Mouse (Mus musculus) MEL (cell line): ENCODE data around the gene Runx3. TPM values are rescaled to one million over a fixed set of nuclear protein-coding genes. Genes with fewer than 3 reads are reported as not detected.

Source experiments
- DNase-seq: peaks from one replicate; pipeline ENCODE4 v3.0.0; 2011; ENCODE audit warnings: low read depth, low spot score
- H3K27ac ChIP-seq: 2 replicates; pipeline ENCODE4 v1.5.1; 2012; ENCODE audit warnings: low read depth, mild to moderate bottlenecking, control low read depth, low read length, moderate library complexity; ENCODE audit not compliant: control insufficient read depth
- H3K27me3 ChIP-seq, 2 experiments: fragments of 150-350 bp in 1 of 2; sonication (generic) in 1 of 2; 2 replicates each; pipeline ENCODE4 v1.6.1; 2012; ENCODE audit warnings: low read length in 2 of 2, mild to moderate bottlenecking in 2 of 2, improper control_type of control experiment in 1 of 2, moderate library complexity in 1 of 2; ENCODE audit not compliant: insufficient read depth in 2 of 2, control insufficient read depth in 1 of 2
- H3K36me3 ChIP-seq, 2 experiments: 2 replicates each; pipeline ENCODE4 v1.6.1; 2012 to 2014; ENCODE audit warnings: low read length in 2 of 2, improper control_type of control experiment in 1 of 2, inconsistent platforms in 1 of 2, mild to moderate bottlenecking in 1 of 2; ENCODE audit not compliant: insufficient read depth in 2 of 2, control insufficient read depth in 1 of 2
- H3K4me1 ChIP-seq, 2 experiments: fragments of 150-350 bp in 1 of 2; sonication (generic) in 1 of 2; 2 replicates each; pipeline ENCODE4 v1.6.1; 2012; ENCODE audit warnings: low read length in 2 of 2, improper control_type of control experiment in 1 of 2, mild to moderate bottlenecking in 1 of 2; ENCODE audit not compliant: insufficient read depth in 2 of 2, control insufficient read depth in 1 of 2
- H3K4me3 ChIP-seq, 2 experiments: fragments of 150-350 bp in 1 of 2; sonication (generic) in 1 of 2; 2 replicates each; pipeline ENCODE4 v1.5.1; 2012; ENCODE audit warnings: low read depth in 2 of 2, low read length in 2 of 2, mild to moderate bottlenecking in 2 of 2, moderate library complexity in 2 of 2, control low read depth in 1 of 2, improper control_type of control experiment in 1 of 2; ENCODE audit not compliant: control insufficient read depth in 1 of 2, insufficient read depth in 1 of 2
- H3K79me2 ChIP-seq: 2 replicates; pipeline ENCODE4 v1.6.1; 2012; ENCODE audit warnings: mild to moderate bottlenecking, low read length, moderate library complexity; ENCODE audit not compliant: control insufficient read depth, poor library complexity, insufficient read depth
- H3K9ac ChIP-seq: 2 replicates; pipeline ENCODE4 v1.6.1; 2012; ENCODE audit warnings: low read depth, mild to moderate bottlenecking, control low read depth, low read length, moderate library complexity; ENCODE audit not compliant: control insufficient read depth, poor library complexity, severe bottlenecking
- H3K9me3 ChIP-seq: fragments of 150-350 bp; sonication (generic); replicated peaks from 2 replicates; pipeline ENCODE4 v1.6.1; 2012; ENCODE audit warnings: mild to moderate bottlenecking, low read length, improper control_type of control experiment, moderate library complexity; ENCODE audit not compliant: insufficient read depth
- ELF1 ChIP-seq: IDR thresholded peaks from 2 replicates; pipeline ENCODE4 v1.6.1; 2014; ENCODE audit warnings: low read depth, mild to moderate bottlenecking, inconsistent platforms, low read length, improper control_type of control experiment, moderate library complexity
- KAT2A ChIP-seq: conservative IDR thresholded peaks from 2 replicates; pipeline ENCODE4 v1.6.1; 2012; ENCODE audit warnings: low read depth, low read length, improper control_type of control experiment, inconsistent platforms
- MAX ChIP-seq: IDR thresholded peaks from 2 replicates; pipeline ENCODE4 v1.6.1; 2011; ENCODE audit warnings: low read length, improper control_type of control experiment
- MAZ ChIP-seq: IDR thresholded peaks from 2 replicates; pipeline ENCODE4 v1.6.1; 2012; ENCODE audit warnings: low read depth, mild to moderate bottlenecking, inconsistent platforms, low read length, improper control_type of control experiment
- NELFE ChIP-seq: IDR thresholded peaks from 2 replicates; pipeline ENCODE4 v1.6.1; 2011; ENCODE audit warnings: low read depth, low read length, improper control_type of control experiment
- POLR2AphosphoS5 ChIP-seq: IDR thresholded peaks from 2 replicates; pipeline ENCODE4 v1.6.1; 2012; ENCODE audit warnings: low read depth, borderline replicate concordance, mild to moderate bottlenecking, inconsistent platforms, low read length, moderate library complexity, mixed read lengths
- SIN3A ChIP-seq: IDR thresholded peaks from 2 replicates; pipeline ENCODE4 v1.6.1; 2012; ENCODE audit warnings: low read length, improper control_type of control experiment, inconsistent platforms
- TAL1 ChIP-seq: IDR thresholded peaks from 2 replicates; pipeline ENCODE4 v1.6.1; 2012; ENCODE audit warnings: mild to moderate bottlenecking, inconsistent platforms, low read length, moderate library complexity, mixed read lengths
- USF1 ChIP-seq: IDR thresholded peaks from 2 replicates; pipeline ENCODE4 v1.6.1; 2014; ENCODE audit warnings: low read depth, mild to moderate bottlenecking, inconsistent platforms, low read length, improper control_type of control experiment, moderate library complexity
- USF2 ChIP-seq, 2 experiments: IDR thresholded peaks; 2 replicates each; pipeline ENCODE4 v1.6.1; 2011 to 2012; ENCODE audit warnings: improper control_type of control experiment in 2 of 2, low read length in 2 of 2, borderline replicate concordance in 1 of 2, inconsistent platforms in 1 of 2, low read depth in 1 of 2, mild to moderate bottlenecking in 1 of 2; ENCODE audit not compliant: insufficient read depth in 1 of 2
- polyA plus RNA-seq, 2 experiments: library from polyadenylated mRNA; stranded (reverse) in 1 of 2; unstranded in 1 of 2; fragments of >175 nt in 1 of 2; fragments of >200 nt in 1 of 2; gene quantifications; 2 replicates each; pipeline versions ENCODE4 v1.2.1 to v1.2.4; 2012; ENCODE audit warnings: low replicate concordance in 2 of 2, low read depth in 1 of 2; ENCODE audit not compliant: insufficient read length in 2 of 2, insufficient read depth in 1 of 2, missing spikeins in 1 of 2
- total RNA-seq: library from RNA; depleted of rRNA; stranded (reverse); fragments of 300-350 nt; gene quantifications from 2 replicates; pipeline ENCODE4 v1.2.3, GENCODE M21; 2012

Gene Runx3
- total and polyA plus RNA-seq, 3 experiments: 4.3 to 29.2 TPM; not detected in 1

- TF ChIP-seq NELFE: no peak
- no peak for TF ChIP-seq TAL1
- no peak for TF ChIP-seq SIN3A
- no peaks in the 10 kb centered on the region for H3K27me3 ChIP-seq
- H3K27ac ChIP-seq: no peak overlapping the region
- H3K36me3 ChIP-seq: peaks cover 5 to 7% of the 10 kb centered on the region in 2 experiments
- H3K4me3 ChIP-seq: no peak overlapping the region
- peaks cover 0 to 5% of the 10 kb centered on the region in 2 experiments; a peak in 1 of 4 replicates for H3K4me1 ChIP-seq
- peaks cover 1% of the 10 kb centered on the region; the same call in 1 of the 2 replicates for H3K79me2 ChIP-seq
- H3K9me3 ChIP-seq: no peaks in the 10 kb centered on the region
- no peak overlapping the region for H3K9ac ChIP-seq
- DNase-seq: no peak
Measured at GRCm38 (mm10) chr4:135191185-135191584, 70.7 kb downstream of the Runx3 start.

- H3K9me3 ChIP-seq: no peaks in the 10 kb centered on the region
- peaks cover 0 to 5% of the 10 kb centered on the region in 2 experiments; a peak in 1 of 4 replicates for H3K4me1 ChIP-seq
- peaks cover 5 to 7% of the 10 kb centered on the region in 2 experiments for H3K36me3 ChIP-seq
- no peaks in the 10 kb centered on the region for H3K27me3 ChIP-seq
- DNase-seq: no peak
- H3K9ac ChIP-seq: no peak overlapping the region
- no peak overlapping the region for H3K4me3 ChIP-seq
- peaks cover 1% of the 10 kb centered on the region; the same call in 1 of the 2 replicates for H3K79me2 ChIP-seq
- H3K27ac ChIP-seq: no peak overlapping the region
- TF ChIP-seq KAT2A: no peak
Measured at GRCm38 (mm10) chr4:135191604-135192003, 71.2 kb downstream of the Runx3 start.

- Histone ChIP-seq H3K36me3 (peaks cover 5% of the 10 kb centered on the region in 2 experiments), H3K9me3 (no peaks in the 10 kb centered on the region), H3K9ac (no peak overlapping the region), H3K4me3 (no peak overlapping the region), H3K27me3 (no peaks in the 10 kb centered on the region), H3K27ac (no peak overlapping the region), H3K4me1 (peaks cover 0 to 5% of the 10 kb centered on the region in 2 experiments; a peak in 1 of 4 replicates), H3K79me2 (no peaks in the 10 kb centered on the region)
- no peak for DNase-seq
- TF ChIP-seq ELF1 (no peak), USF1 (peak; percentile 11; the same call in 1 of the 2 replicates), USF2 (IDR thresholded peaks at IDR 0.05; ENCODE audit: borderline replicate concordance in 1 of 2, insufficient read depth in 1 of 2, low read depth in 1 of 2, low read length in 2 of 2) (no peak), MAX (no peak)
Measured at GRCm38 (mm10) chr4:135192841-135193240, 72.4 kb downstream of the Runx3 start.

GRCm38 (mm10) chr4:135197857-135198256 lies 77.4 kb downstream of the Runx3 start:
- Histone ChIP-seq H3K27ac (no peak overlapping the region), H3K9ac (no peak overlapping the region), H3K27me3 (no peaks in the 10 kb centered on the region), H3K9me3 (no peaks in the 10 kb centered on the region), H3K4me1 (no peaks in the 10 kb centered on the region), H3K4me3 (no peak overlapping the region), H3K36me3 (no peaks in the 10 kb centered on the region), H3K79me2 (no peaks in the 10 kb centered on the region)
- TF ChIP-seq POLR2AphosphoS5: no peak
- TF ChIP-seq MAZ: no peak
- no peak for DNase-seq
